Mouse (Mus musculus): ENCODE data around the gene Cbx5.

- TF ChIP-seq CTCF (IDR thresholded peaks at IDR 0.05; ENCODE audit: insufficient read depth, low read depth, low read length) (no peak), POLR2A (IDR thresholded peaks at IDR 0.05; ENCODE audit: insufficient read depth, low read depth, low read length) (no peak)
These were observed 15.5 kb downstream of the Cbx5 start for GRCm38 (mm10) chr15:103224161-103224560.

Measured in olfactory bulb, adult 2 months (tissue).